Mouse (Mus musculus) limb, embryonic 12.5 days (tissue): ENCODE measurements around the gene Polg2. TPM values are rescaled to one million over a fixed set of nuclear protein-coding genes. Genes with fewer than 3 reads are reported as not detected.

Experiments
- ATAC-seq: fragments of 200-750 bp; cut with Nextera tagmentation; 2 replicates; pipeline ENCODE4 v1.8.0; 2017; ENCODE audit warnings: low read depth, moderate TSS enrichment; ENCODE audit not compliant: insufficient number of reproducible peaks, insufficient read depth, low FRiP score, low TSS enrichment
- H3K27ac ChIP-seq: fragments of 300-500 bp; sonication (generic); 2 replicates; pipeline ENCODE4 v1.5.1; 2016; ENCODE audit warnings: mild to moderate bottlenecking, moderate library complexity
- H3K27me3 ChIP-seq: fragments of 300-500 bp; sonication (generic); 2 replicates; pipeline ENCODE4 v1.6.1; 2016; ENCODE audit warnings: mild to moderate bottlenecking, moderate library complexity
- H3K36me3 ChIP-seq: fragments of 300-500 bp; sonication (generic); 2 replicates; pipeline ENCODE4 v1.6.1; 2016; ENCODE audit warnings: mild to moderate bottlenecking, moderate library complexity
- H3K4me1 ChIP-seq: fragments of 300-500 bp; sonication (generic); replicated peaks from 2 replicates; pipeline ENCODE4 v1.6.1; 2016
- H3K4me2 ChIP-seq: fragments of 300-500 bp; sonication (generic); 2 replicates; pipeline ENCODE4 v1.6.1; 2016; ENCODE audit warnings: mild to moderate bottlenecking, moderate library complexity
- H3K4me3 ChIP-seq: fragments of 300-500 bp; sonication (generic); replicated peaks from 2 replicates; pipeline ENCODE4 v1.5.1; 2016; ENCODE audit warnings: mild to moderate bottlenecking
- H3K9ac ChIP-seq: fragments of 300-500 bp; sonication (generic); replicated peaks from 2 replicates; pipeline ENCODE4 v1.6.1; 2016; ENCODE audit warnings: mild to moderate bottlenecking, moderate library complexity
- H3K9me3 ChIP-seq: fragments of 300-500 bp; sonication (generic); 2 replicates; pipeline ENCODE4 v1.6.1; 2016; ENCODE audit warnings: mild to moderate bottlenecking, moderate library complexity
- WGBS: fragments of 180-500 bp; shearing (Covaris S2); methylation state at CpG from one replicate; pipeline ENCODE4 v1.1.7; 2016; 5-methylcytosine and 5-hydroxymethylcytosine counted together
- polyA plus RNA-seq: library from polyadenylated mRNA; unstranded; fragments of >200 nt; fragmentation: Nextera tagmentation; extraction: Ambion mirVana; gene quantifications from 2 replicates; pipeline ENCODE4 v1.2.1, GENCODE M21; 2016

The Polg2 gene
- polyA plus RNA-seq = 14.8 and 15.0 TPM in 2 replicates

GRCm38 (mm10) chr11:106779388-106780088, at the start of gene Polg2:
Gene Polg2, minus strand, starts transcription at chr11:106779537.
- Histone ChIP-seq H3K27ac (peak within 1 kb of the TSS; percentile 98), H3K36me3 (peaks cover 68% of the 10 kb centered on the region), H3K9ac (peak within 1 kb of the TSS; percentile 91), H3K4me1 (peaks cover 7% of the 10 kb centered on the region; the same call in 1 of the 2 replicates), H3K4me2 (peak within 1 kb of the TSS; percentile 69), H3K9me3 (no peaks in the 10 kb centered on the region), H3K4me3 (peak within 1 kb of the TSS; percentile 78), H3K27me3 (no peaks in the 10 kb centered on the region)
- WGBS = 2% methylated on average over 30 of the region's 30 CpGs
- peak; percentile 99 for ATAC-seq

- H3K4me1 ChIP-seq = no peaks in the 10 kb centered on the region
- H3K27me3 ChIP-seq = no peaks in the 10 kb centered on the region
- 84% methylated on average over 7 of the region's 7 CpGs for WGBS
- no peak for ATAC-seq
- no peak overlapping the region for H3K9ac ChIP-seq
- no peak overlapping the region for H3K4me3 ChIP-seq
- H3K4me2 ChIP-seq = no peak overlapping the region
- H3K27ac ChIP-seq = no peak overlapping the region
- no peaks in the 10 kb centered on the region for H3K9me3 ChIP-seq
- peaks cover 82% of the 10 kb centered on the region for H3K36me3 ChIP-seq
Measured at GRCm38 (mm10) chr11:106828079-106828478, 48.7 kb upstream of the Polg2 start.

- H3K9ac ChIP-seq = no peak overlapping the region
- H3K27me3 ChIP-seq = no peaks in the 10 kb centered on the region
- no peak overlapping the region for H3K4me2 ChIP-seq
- H3K36me3 ChIP-seq = peaks cover 80% of the 10 kb centered on the region
- no peaks in the 10 kb centered on the region for H3K4me1 ChIP-seq
- H3K4me3 ChIP-seq = no peak overlapping the region
- 88% methylated on average over 10 of the region's 10 CpGs for WGBS
- no peak for ATAC-seq
- H3K27ac ChIP-seq = no peak overlapping the region
- no peaks in the 10 kb centered on the region for H3K9me3 ChIP-seq
Measured at GRCm38 (mm10) chr11:106824403-106824802, 45.1 kb upstream of the Polg2 start.

GRCm38 (mm10) chr11:106823741-106824140, 44.4 kb upstream of the Polg2 start:
- Histone ChIP-seq H3K9me3 (no peaks in the 10 kb centered on the region), H3K4me2 (no peak overlapping the region), H3K27me3 (no peaks in the 10 kb centered on the region), H3K27ac (no peak overlapping the region), H3K4me1 (peaks cover 6% of the 10 kb centered on the region; the same call in 1 of the 2 replicates), H3K9ac (no peak overlapping the region), H3K36me3 (peaks cover 80% of the 10 kb centered on the region), H3K4me3 (no peak overlapping the region)
- 92% methylated on average over 8 of the region's 8 CpGs for WGBS
- no peak for ATAC-seq

GRCm38 (mm10) chr11:106822911-106823310, 43.6 kb upstream of the Polg2 start:
- Histone ChIP-seq H3K4me1 (peaks cover 12% of the 10 kb centered on the region), H3K27ac (no peak overlapping the region), H3K9me3 (no peaks in the 10 kb centered on the region), H3K4me2 (no peak overlapping the region), H3K27me3 (no peaks in the 10 kb centered on the region), H3K4me3 (no peak overlapping the region), H3K36me3 (peaks cover 80% of the 10 kb centered on the region), H3K9ac (no peak overlapping the region)
- WGBS = 89% methylated on average over 5 of the region's 5 CpGs
- no peak for ATAC-seq

GRCm38 (mm10) chr11:106822491-106822890, 43.2 kb upstream of the Polg2 start:
- peaks cover 12% of the 10 kb centered on the region for H3K4me1 ChIP-seq
- H3K4me3 ChIP-seq = no peak overlapping the region
- H3K27ac ChIP-seq = no peak overlapping the region
- WGBS = 92% methylated on average over 8 of the region's 8 CpGs
- no peaks in the 10 kb centered on the region for H3K27me3 ChIP-seq
- no peak overlapping the region for H3K4me2 ChIP-seq
- no peaks in the 10 kb centered on the region for H3K9me3 ChIP-seq
- peaks cover 79% of the 10 kb centered on the region for H3K36me3 ChIP-seq
- H3K9ac ChIP-seq = no peak overlapping the region
- no peak for ATAC-seq

GRCm38 (mm10) chr11:106821397-106821796, 42.1 kb upstream of the Polg2 start:
- no peak overlapping the region for H3K4me2 ChIP-seq
- peaks cover 81% of the 10 kb centered on the region for H3K36me3 ChIP-seq
- H3K4me3 ChIP-seq = no peak overlapping the region
- no peaks in the 10 kb centered on the region for H3K27me3 ChIP-seq
- H3K27ac ChIP-seq = no peak overlapping the region
- H3K4me1 ChIP-seq = peaks cover 12% of the 10 kb centered on the region
- 90% methylated on average over 6 of the region's 6 CpGs for WGBS
- ATAC-seq = no peak
- H3K9ac ChIP-seq = no peak overlapping the region
- H3K9me3 ChIP-seq = no peaks in the 10 kb centered on the region

- H3K27ac ChIP-seq = no peak overlapping the region
- H3K4me3 ChIP-seq = no peak overlapping the region
- H3K9me3 ChIP-seq = no peaks in the 10 kb centered on the region
Measured at GRCm38 (mm10) chr11:106820972-106821371, 41.6 kb upstream of the Polg2 start.

GRCm38 (mm10) chr11:106820252-106820651, 40.9 kb upstream of the Polg2 start:
- Histone ChIP-seq H3K27me3 (no peaks in the 10 kb centered on the region), H3K9ac (no peak overlapping the region), H3K36me3 (peaks cover 86% of the 10 kb centered on the region), H3K4me1 (peaks cover 12% of the 10 kb centered on the region), H3K9me3 (no peaks in the 10 kb centered on the region), H3K4me3 (no peak overlapping the region), H3K4me2 (no peak overlapping the region), H3K27ac (no peak overlapping the region)
- 75% methylated on average over 6 of the region's 6 CpGs for WGBS
- ATAC-seq = no peak

More at GRCm38 (mm10) chr11:106820972-106821371, 41.6 kb upstream of the Polg2 start:
- no peak overlapping the region for H3K4me2 ChIP-seq
- peaks cover 12% of the 10 kb centered on the region for H3K4me1 ChIP-seq
- H3K36me3 ChIP-seq = peaks cover 81% of the 10 kb centered on the region
- ATAC-seq = no peak
- H3K27me3 ChIP-seq = no peaks in the 10 kb centered on the region
- no peak overlapping the region for H3K9ac ChIP-seq
- WGBS = 67% methylated on average over 4 of the region's 4 CpGs

- H3K27me3 ChIP-seq = no peaks in the 10 kb centered on the region
- H3K9me3 ChIP-seq = no peaks in the 10 kb centered on the region
- no peak overlapping the region for H3K4me2 ChIP-seq
- no peak overlapping the region for H3K9ac ChIP-seq
- 91% methylated on average over 9 of the region's 9 CpGs for WGBS
- peaks cover 90% of the 10 kb centered on the region for H3K36me3 ChIP-seq
- H3K4me3 ChIP-seq = no peak overlapping the region
- peaks cover 12% of the 10 kb centered on the region for H3K4me1 ChIP-seq
- no peak for ATAC-seq
- no peak overlapping the region for H3K27ac ChIP-seq
Measured at GRCm38 (mm10) chr11:106819595-106819994, 40.3 kb upstream of the Polg2 start.

- H3K27ac ChIP-seq = no peak overlapping the region
- H3K27me3 ChIP-seq = no peaks in the 10 kb centered on the region
- H3K4me1 ChIP-seq = peaks cover 12% of the 10 kb centered on the region
- H3K4me3 ChIP-seq = no peak overlapping the region
- 70% methylated on average over 9 of the region's 9 CpGs for WGBS
- no peak for ATAC-seq
- H3K4me2 ChIP-seq = no peak overlapping the region
- no peaks in the 10 kb centered on the region for H3K9me3 ChIP-seq
- peaks cover 92% of the 10 kb centered on the region for H3K36me3 ChIP-seq
- H3K9ac ChIP-seq = no peak overlapping the region
Measured at GRCm38 (mm10) chr11:106818341-106818740, 39.0 kb upstream of the Polg2 start.

GRCm38 (mm10) chr11:106817808-106818207, 38.5 kb upstream of the Polg2 start:
- H3K4me2 ChIP-seq = no peak overlapping the region
- H3K9me3 ChIP-seq = no peaks in the 10 kb centered on the region
- H3K27ac ChIP-seq = no peak overlapping the region
- H3K4me1 ChIP-seq = peaks cover 12% of the 10 kb centered on the region
- no peaks in the 10 kb centered on the region for H3K27me3 ChIP-seq
- no peak overlapping the region for H3K9ac ChIP-seq
- no peak overlapping the region for H3K4me3 ChIP-seq
- H3K36me3 ChIP-seq = peaks cover 92% of the 10 kb centered on the region
- 94% methylated on average over 6 of the region's 6 CpGs for WGBS
- no peak for ATAC-seq
